Mouse (Mus musculus) frontal cortex, postnatal 10 days (tissue): Measurements from ENCODE around the gene Prss29.

Source experiments
- DNase-seq, 2 experiments: peaks; one replicate each; pipeline ENCODE4 v3.0.0; 2022; ENCODE audit warnings: low spot score in 2 of 2, mixed read lengths in 1 of 2

The Prss29 gene

DNA sequence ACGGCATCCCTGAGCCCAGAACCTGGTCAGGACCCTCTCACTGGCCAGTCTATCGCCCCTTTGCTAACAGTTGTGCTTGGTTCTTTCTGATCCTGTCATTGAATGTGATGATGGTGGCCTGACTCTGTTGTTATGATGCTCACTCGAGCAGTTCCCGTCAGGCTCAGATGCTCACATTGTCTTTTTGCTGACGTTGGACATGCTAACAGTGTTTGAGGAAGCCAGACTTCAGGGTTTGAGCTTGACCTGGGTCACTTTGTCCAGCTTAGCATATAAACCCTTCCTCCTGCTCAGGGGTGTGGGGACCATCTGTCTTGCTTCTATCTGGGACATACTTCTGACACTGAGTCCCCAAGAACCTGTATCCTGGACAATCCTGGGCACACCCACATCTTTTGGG is at the start of gene Prss29:
Gene Prss29 (plus strand): TSS at position 301 of the 400 bp plus-strand sequence.
- no peak for DNase-seq

DNA sequence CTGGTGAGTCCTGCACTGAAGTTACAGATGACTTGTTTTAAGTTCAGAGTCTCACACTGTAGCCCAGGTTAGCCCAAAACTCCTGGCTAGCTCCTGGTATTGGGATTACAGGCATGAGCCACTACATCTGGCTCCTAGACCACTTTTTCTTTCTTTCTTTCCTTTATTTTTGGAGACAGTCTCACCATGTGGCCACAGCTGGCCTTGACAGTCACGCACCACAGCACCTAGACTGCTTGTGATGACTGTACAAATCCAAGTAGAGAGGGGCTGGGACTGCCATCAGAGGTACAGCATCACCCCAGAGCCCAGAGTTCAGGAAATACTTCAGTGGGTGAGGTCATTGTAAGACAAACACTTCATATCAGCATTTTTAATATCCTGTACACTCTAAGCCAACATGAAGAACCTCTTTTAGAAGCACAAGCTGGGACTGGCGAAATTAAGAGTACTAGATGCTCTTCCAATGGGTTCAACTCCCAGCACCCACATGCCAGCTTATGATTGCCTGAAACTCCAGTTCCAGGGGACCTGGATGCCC is 47.6 kb upstream of the Prss29 start:
- no peak for DNase-seq

- DNase-seq, result no peak
Measured at GRCm38 (mm10) chr17:25272326-25272725, 46.1 kb upstream of the Prss29 start.

DNA sequence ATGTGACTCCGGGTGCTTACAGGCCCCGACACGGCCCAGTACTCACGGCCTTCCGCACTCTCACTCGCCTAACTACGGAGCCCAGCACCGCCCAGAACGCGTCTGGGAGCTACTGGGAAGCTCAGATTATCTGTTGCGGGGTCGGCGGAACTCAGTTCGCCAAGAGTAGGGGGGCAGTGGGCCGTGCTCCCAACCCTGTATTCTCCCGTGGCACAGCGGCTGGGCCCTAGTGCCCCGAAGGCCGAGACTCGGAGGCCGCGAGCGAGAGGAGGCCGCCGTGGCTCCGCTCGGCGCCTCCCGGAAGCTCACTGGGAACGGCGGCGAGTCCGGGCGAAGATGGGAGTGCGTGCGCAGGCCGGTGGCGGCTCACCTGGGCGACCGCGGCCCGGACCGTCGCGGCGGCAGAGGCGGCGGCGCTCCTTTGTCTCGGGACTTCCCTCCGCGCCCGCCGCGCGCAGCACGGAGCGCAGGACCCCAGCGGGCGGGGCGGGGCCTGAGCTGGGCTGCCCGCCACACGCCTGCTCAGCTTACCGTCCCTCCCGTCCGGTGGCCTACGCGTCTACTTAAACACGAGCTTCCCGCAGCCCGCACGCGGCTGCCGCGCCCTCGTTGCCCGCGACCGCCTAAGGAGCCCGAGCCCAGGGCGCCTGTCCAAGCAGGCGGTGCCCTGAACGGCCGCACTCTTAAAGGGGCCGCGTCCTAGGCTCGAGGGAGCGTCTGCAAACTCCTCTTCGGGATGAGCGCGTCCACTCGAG is 45.3 kb upstream of the Prss29 start:
- DNase-seq, result peak; percentile 80 to 89

DNA sequence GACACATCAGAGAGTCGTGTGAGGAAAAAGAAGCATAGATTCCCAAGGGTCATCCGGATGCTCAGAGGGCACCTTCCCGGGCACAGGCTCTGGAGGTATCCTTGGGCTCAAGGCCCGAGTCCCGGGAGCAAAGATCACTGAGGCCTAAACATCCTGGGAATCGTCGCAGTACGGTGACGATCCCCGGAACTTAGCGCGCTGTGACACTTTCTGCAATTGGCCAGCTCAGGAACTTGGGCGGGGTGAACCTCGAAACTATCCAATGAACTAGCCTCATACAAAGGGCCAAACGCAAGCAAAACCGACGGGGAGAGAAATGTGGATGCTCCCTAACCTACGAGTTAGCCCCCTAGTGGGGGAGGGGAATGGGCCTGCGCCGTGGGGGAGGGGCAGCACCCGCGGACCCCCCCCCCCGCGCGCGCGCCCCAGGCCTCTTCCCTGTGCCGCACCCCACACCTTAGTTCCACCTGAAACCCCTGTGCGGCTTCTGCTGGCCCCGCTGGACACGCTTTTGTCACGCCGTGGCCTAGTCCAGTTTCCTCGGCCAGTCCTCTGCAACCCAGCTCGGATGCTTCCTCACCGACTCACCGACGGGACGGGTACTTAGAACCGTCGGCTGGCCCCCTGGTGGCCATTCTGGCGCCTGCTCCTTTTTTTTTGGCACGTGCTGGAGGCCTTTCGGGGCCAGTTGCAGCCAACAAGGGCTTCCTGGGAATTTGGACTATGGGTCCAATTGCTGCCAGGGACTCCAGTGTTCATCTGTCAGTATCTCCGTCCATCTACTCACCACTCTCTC is 44.5 kb upstream of the Prss29 start:
- DNase-seq, result peak; percentile 91 to 94

- DNase-seq, result no peak
Measured at GRCm38 (mm10) chr17:25274571-25275346, 43.7 kb upstream of the Prss29 start, which contains the start of gene Ube2i. TSS of gene Ube2i (minus strand) at chr17:25274622.

- DNase-seq, result no peak
Measured at GRCm38 (mm10) chr17:25275833-25276232, 42.6 kb upstream of the Prss29 start.

GRCm38 (mm10) chr17:25282133-25282532 is 36.3 kb upstream of the Prss29 start:
- no peak for DNase-seq

DNA sequence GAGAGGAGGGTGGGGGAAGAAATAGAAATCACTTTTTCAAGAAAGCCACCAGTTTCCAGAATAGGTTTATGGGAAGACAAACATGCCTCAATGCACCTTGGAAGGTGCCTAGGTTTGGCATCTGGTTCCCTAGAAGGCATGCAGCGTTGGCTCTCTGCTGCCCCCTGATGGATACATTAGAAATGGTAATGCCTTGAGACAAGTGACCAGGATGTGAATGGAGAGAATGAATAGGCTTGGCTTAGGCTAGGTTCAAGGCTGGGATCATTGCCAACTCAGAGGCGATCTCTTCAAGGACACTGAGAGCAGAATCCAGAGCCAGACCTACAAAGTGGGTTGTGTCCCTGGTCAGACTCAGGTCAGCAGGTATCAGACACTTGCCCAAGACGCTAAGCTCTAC is 33.4 kb upstream of the Prss29 start:
- DNase-seq, result peak in 1 of 2 experiments; percentile 30

DNA sequence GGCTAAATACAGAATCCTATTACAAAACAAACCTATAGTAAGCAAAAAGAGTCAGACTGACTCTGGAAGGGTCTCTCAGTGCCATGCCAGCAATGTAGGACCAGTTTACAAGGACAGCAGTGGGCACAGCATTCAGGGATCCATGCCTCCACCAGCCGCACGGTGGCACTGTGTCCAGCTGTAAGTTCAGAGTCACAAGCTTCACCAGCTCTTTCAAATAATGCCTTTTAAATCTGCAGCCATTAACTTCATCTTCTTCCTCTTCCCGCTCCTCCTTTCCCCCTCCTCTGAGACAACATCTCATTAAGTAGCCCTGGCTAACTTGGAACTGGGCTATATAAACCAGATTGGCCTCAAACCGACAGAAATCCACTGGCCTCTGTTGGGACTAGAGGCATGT is 29.6 kb upstream of the Prss29 start:
- peak in 1 of 2 experiments; percentile 38 for DNase-seq

DNA sequence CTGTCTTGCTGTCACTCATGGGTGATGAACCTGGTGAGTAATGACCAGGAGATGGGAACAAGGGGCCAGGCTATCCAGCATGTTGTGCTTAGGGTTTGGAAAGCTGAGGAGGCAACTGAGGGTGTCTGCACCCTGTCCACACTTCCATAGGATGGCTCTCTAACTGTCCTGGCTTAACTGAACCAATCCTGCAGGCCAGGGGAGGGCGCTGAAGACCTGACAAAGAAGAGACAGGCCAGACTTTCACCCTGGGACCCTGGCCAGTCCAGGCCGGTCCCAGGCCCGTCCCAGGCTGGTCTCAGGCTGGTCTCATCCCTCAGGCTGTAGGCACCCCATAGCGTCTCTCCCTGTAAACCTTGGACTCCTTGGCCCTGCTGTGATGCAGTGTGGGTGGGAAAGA is 28.0 kb upstream of the Prss29 start:
- DNase-seq, result no peak

DNA sequence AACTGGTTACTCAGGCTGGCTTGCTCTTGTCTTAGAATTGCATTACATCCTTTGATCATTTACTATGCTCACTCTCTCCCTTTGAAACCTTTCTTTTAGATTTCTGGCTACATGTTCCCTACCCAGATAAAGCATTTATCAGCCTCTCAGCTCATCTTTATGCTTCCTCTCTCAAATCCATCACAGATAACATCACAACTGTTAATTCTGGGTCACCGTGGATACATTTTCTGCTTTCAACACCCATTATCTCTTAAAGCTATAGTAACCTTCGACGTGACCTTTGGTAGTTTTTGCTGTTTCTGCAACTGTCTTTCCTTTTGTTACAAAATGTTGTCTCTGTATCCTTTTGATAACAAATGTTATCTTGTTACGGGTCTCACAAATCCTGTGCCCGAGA is 25.0 kb upstream of the Prss29 start:
- no peak for DNase-seq

DNA sequence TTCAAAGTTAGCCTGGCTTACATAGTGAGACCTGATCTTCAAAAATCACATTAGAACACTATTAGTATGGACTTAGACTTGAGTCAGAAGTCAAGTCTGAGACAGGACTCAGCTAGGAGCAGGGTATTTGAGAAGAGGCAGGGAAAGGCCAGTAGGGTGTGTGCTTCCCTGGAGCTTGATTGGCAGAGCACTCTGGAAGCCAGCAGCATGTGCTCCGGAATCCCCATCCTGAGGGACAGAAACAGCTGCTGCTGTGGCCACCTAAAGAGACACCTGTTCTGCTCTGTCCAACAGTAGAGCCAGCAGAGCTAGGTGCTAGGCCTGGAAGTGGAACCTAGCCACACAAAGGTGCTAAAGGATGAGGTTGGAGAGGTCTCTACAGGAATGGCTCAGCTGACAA is 24.3 kb upstream of the Prss29 start:
- no peak for DNase-seq

GRCm38 (mm10) chr17:25298094-25298493 is 20.4 kb upstream of the Prss29 start, which contains the start of gene Prss34:
TSS of gene Prss34 (plus strand) at chr17:25298394.
- no peak for DNase-seq

DNA sequence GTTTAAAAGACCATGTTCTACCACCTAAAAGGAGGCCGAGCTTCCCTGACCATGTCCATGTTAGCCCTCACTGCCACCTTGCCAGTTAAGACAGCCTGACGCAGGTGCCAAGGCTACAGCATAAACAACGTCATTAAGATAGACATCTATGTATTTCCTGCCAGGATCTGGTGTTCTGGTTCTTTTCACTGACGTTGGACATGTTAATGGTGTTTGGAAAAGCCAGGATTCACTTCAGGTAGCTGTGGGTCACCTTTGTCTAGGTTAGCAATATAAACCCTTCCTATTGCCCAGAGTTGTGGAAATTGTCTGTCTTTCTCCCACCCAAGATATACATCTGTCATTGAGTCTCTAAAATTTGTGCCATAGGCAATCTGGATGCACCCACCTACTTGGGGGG is 10.1 kb upstream of the Prss29 start, which contains the start of gene Prss28:
Gene Prss28 (plus strand): TSS at position 301 of the 400 bp plus-strand sequence.
- no peak for DNase-seq

- DNase-seq, result no peak
Measured at GRCm38 (mm10) chr17:25320819-25321218, 2.4 kb downstream of the Prss29 start.

DNA sequence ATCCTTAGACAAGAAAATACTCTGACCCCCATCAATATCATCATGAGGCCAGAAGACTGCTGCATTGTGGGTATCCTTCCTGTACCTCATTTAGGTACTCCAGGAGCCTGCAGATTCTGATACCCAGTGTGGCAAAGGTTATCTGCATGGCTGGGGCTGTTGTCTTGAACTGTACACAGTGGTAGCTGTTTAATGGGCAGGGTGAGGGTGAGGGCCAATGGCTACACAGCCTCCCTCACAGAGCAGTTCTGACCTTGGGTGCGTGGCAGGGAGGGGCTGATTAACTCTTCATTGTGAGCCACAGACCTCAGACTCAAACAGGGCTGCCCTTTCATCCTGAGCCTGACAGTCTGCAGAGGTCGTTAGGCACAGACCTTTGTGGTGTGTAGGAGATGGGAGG is 4.5 kb downstream of the Prss29 start:
- DNase-seq, result no peak

GRCm38 (mm10) chr17:25332321-25332720 is 13.9 kb downstream of the Prss29 start:
- no peak for DNase-seq

GRCm38 (mm10) chr17:25333943-25334342 is 15.5 kb downstream of the Prss29 start:
- peak; percentile 21 to 65 for DNase-seq

DNA sequence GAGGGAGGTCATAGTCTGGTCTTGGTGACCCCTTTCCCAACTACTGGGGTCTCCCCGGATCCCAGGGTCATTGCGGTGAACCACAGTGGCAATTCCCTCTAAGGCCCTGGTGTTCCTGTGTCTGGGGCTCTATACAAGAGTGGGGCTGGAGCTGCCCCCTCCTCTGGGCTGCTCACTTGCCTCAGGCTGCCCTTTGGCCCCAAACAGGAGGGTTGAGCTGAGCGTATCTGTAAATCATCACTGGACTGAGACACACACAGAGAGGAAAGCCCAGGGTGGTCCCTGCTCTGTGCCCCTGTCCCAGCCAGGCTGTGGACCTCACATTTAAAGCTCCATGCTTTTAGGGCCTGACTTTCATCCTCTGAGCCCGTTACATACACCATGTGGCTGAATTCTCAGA is 19.8 kb downstream of the Prss29 start:
- no peak for DNase-seq

DNA sequence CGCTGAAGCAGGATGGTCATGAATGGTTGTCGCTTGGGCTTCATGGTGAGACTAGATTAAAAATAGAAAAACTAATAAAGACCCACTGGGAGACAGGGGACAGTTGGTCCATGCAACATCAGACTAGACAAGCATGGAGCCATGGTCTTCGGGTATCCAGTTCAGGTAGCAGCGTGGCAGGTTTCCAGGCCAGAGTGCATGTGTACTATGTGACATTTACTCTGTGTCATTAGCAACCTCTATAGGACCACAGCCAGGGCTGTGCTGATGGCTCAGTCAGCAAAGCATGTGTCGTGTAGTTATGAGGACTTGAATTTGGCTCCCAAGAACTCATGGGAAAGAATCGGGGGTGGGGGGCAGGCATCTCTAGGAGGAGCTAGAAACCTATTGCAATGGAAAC is 21.5 kb downstream of the Prss29 start:
- DNase-seq, result no peak

DNA sequence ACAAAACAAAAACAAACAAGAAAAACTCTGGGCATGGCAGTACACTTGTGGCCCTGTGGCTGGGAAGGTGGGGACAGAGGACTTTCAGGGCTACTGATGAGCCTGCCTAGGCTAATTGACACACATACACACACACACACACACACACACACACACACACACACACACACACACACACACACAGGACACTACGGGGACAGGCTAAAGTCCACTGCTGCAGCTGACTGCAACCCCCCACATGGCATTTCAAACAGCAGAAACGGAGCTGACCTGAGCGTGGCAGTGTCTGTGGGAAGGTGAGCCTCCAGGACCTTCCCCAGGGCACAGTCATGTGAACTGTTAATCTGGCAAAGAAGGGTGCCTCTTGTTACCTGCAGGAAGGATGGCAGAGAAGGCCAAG is 23.0 kb downstream of the Prss29 start:
- DNase-seq, result no peak
